Mouse (Mus musculus): ENCODE results near the gene Itpr3.

DNA sequence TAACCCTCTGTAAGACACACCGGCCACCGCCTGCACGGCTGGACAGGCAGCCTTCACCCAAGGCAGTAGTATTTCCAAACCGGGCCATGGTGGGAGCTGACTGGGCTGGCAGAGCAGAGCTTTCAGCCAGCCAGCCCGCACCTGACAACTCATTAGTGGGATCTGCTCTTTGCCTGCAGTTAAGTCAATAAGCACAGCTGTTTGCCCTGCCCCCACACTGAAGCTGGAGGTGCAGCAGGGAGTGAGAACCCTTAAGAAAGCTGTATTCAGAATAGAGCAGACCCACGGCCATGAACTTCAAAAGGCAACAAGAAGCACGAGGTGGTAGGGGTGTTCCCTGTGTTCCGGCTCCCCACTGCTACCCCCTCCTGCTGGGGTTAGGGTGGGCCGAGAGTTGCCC, 73.1 kb downstream of the Itpr3 start:
- TF ChIP-seq EP300 (IDR thresholded peaks at IDR 0.05; ENCODE audit: low read depth) = no peak
- TF ChIP-seq CTCF (IDR thresholded peaks at IDR 0.05; ENCODE audit: low read depth) = no peak

Data from liver, postnatal 0 days (tissue).